Mouse (Mus musculus) urinary bladder, postnatal 10 days (tissue): Measurements from ENCODE around the gene Map3k21.

Experiments
- DNase-seq: peaks from one replicate; pipeline ENCODE4 v3.0.0; 2022; ENCODE audit warnings: low spot score

The Map3k21 gene

GRCm38 (mm10) chr8:125910365-125911228 is at the start of gene Map3k21:
Map3k21 (plus strand) TSS chr8:125910450.
- no peak for DNase-seq

GRCm38 (mm10) chr8:125866125-125866524 is 44.1 kb upstream of the Map3k21 start:
- DNase-seq = no peak

GRCm38 (mm10) chr8:125868552-125868951 is 41.7 kb upstream of the Map3k21 start:
- DNase-seq = no peak

- no peak for DNase-seq
These were observed 40.5 kb upstream of the Map3k21 start for GRCm38 (mm10) chr8:125869739-125870138.

GRCm38 (mm10) chr8:125870179-125870702 is 40.0 kb upstream of the Map3k21 start:
- no peak for DNase-seq

GRCm38 (mm10) chr8:125870821-125871321 is 39.4 kb upstream of the Map3k21 start:
- no peak for DNase-seq

GRCm38 (mm10) chr8:125872501-125873249 is 37.6 kb upstream of the Map3k21 start:
- no peak for DNase-seq

- no peak for DNase-seq
These were observed 37.1 kb upstream of the Map3k21 start for GRCm38 (mm10) chr8:125873250-125873534.

GRCm38 (mm10) chr8:125880447-125880846 is 29.8 kb upstream of the Map3k21 start:
- no peak for DNase-seq

- DNase-seq = no peak
These were observed 22.7 kb upstream of the Map3k21 start for GRCm38 (mm10) chr8:125887549-125887948.

- DNase-seq = no peak
These were observed 20.3 kb upstream of the Map3k21 start for GRCm38 (mm10) chr8:125889920-125890319.

- no peak for DNase-seq
These were observed 12.9 kb upstream of the Map3k21 start for GRCm38 (mm10) chr8:125897388-125897787.

- DNase-seq = no peak
These were observed 12.1 kb upstream of the Map3k21 start, which contains the start of gene Pcnx2 for GRCm38 (mm10) chr8:125897868-125898788. Pcnx2 (minus strand) TSS chr8:125898317.

- DNase-seq = no peak
These were observed 11.4 kb upstream of the Map3k21 start for GRCm38 (mm10) chr8:125898899-125899298.

- no peak for DNase-seq
These were observed 9.1 kb upstream of the Map3k21 start for GRCm38 (mm10) chr8:125901167-125901566.

- DNase-seq = no peak
These were observed 7.7 kb upstream of the Map3k21 start for GRCm38 (mm10) chr8:125902521-125902920.

GRCm38 (mm10) chr8:125905341-125905740 is 4.9 kb upstream of the Map3k21 start:
- DNase-seq = no peak

GRCm38 (mm10) chr8:125907311-125907710 is 2.9 kb upstream of the Map3k21 start:
- DNase-seq = no peak

- no peak for DNase-seq
These were observed 437 bp upstream of the Map3k21 start for GRCm38 (mm10) chr8:125909661-125910364.

- no peak for DNase-seq
These were observed 955 bp downstream of the Map3k21 start for GRCm38 (mm10) chr8:125911229-125911580.

GRCm38 (mm10) chr8:125913206-125913605 is 3.0 kb downstream of the Map3k21 start:
- DNase-seq = no peak
